Mouse (Mus musculus): Measurements from ENCODE around the gene Pard3b.

GRCm38 (mm10) chr1:62632886-62633285 lies 994.3 kb downstream of the Pard3b start:
- TF ChIP-seq EP300 (IDR thresholded peaks at IDR 0.05; ENCODE audit: insufficient read depth, low read depth, low read length) (no peak), CTCF (IDR thresholded peaks at IDR 0.05) (no peak), POLR2A (IDR thresholded peaks at IDR 0.05; ENCODE audit: insufficient read depth, low read depth, low read length) (no peak)
